Mouse (Mus musculus) liver, adult (tissue): Measurements from ENCODE around the gene Twnk.

Experiments used
- GATA4 ChIP-seq: IDR thresholded peaks from 2 replicates; pipeline ENCODE4 v1.6.1; 2014; ENCODE audit warnings: mild to moderate bottlenecking, low read length; ENCODE audit not compliant: insufficient replicate concordance

The Twnk gene

GRCm38 (mm10) chr19:44989567-44990495 is 15.6 kb upstream of the Twnk start:
- no peak for TF ChIP-seq GATA4

- TF ChIP-seq GATA4 = no peak
Observed at GRCm38 (mm10) chr19:44991031-44991430, 14.4 kb upstream of the Twnk start.

- TF ChIP-seq GATA4 = no peak
Observed at GRCm38 (mm10) chr19:44992246-44992645, 13.2 kb upstream of the Twnk start.

GRCm38 (mm10) chr19:44992712-44993111 is 12.8 kb upstream of the Twnk start:
- no peak for TF ChIP-seq GATA4

DNA sequence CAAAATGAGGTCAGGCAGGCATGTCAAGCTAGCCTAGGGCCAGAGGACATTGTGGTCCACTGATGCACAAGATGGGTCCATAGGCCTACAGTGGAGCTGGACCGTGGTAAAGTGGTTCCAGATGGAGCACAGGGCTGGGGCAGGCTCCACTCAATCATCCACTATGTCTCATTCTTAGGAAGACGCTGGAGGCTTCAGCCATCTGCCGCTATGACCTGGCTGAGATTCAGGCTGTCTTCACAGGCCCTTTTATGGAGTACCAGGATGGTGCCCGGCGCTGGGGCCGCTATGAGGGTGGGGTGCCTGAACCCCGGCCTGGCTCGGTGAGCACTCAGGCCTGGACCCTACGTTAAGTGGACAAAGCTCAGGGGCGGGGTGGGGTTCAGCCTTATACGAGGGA is 7.7 kb upstream of the Twnk start:
- no peak for TF ChIP-seq GATA4

DNA sequence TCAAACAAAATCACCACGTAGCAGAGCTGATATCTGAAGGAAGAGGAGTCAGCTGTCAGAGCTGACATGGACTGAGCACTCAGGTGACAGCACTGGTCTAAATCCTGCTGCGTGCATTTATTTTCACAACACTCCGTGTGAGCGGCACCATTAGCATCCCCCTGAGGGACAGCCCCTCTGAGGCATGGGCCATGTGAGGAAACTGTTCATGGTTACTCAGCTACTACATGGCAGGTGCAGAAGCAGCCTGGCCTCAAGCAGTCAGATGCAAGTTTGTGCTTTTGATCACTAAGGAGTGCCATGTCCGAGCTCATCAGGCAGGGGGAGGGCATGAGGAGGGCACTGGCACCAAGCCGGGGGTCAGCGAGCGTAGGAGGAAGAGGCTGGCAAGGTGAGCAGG is 5.8 kb upstream of the Twnk start:
- TF ChIP-seq GATA4 = no peak

DNA sequence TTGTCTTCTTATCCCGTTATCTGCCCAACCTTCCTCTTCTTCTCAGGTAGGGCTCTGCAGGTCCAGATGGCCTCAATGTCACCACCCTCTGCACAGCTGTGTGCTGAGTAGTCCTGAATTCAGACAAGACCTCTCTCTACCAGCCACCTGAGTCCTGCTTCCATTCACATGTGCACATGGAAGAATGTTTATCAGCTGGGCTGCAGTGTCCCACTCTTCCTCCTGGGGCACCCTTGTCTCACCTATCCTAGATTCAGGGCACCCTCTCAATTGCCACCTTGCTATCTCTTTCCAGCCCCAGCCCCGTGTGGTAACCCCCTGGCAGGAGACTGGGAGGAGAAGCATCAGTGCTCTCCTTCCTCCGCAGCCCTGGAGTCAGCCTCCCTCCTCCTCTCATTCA is 3.2 kb upstream of the Twnk start:
- no peak for TF ChIP-seq GATA4

- TF ChIP-seq GATA4 = no peak
Observed at GRCm38 (mm10) chr19:45003740-45004516, 1.5 kb upstream of the Twnk start.

DNA sequence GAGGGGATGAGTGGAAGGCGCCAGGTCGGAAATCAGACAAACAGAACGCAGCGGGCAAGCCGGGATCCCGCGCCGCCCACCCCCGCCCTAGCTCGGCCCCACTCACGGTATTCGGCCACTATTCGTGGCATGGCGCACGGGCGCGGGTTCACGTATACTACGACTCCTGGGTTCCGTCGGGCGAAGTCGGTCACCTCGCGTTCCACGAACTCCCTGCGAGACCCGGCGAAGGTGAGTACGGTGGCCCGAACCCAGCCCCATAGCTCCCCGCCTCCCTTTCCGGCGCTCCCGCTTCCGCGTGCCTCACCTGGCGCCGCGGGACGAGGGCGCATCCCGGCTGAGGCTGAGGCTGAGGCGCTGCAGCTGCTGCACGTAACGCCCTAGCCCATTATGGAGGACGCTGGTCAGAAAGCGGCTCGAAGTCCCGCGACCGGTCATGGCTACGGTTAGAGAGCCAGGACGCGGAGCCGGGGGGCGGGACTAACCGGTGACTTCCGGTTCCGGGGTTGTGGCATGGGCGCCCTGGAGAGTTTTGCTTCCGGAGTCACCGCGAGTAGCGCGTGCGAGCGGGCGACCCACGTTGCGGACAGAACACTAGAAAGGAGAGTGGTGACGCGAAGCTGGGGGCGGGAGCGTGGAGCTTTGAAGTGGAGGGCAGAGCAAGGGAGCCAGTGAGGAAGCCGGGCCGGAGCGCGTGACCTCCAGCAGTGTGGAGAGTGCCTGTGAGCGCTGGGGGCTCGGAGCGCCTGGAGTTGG is 672 bp downstream of the Twnk start, which contains the start of gene Mrpl43:
TSS of gene Mrpl43 (minus strand) at position 486 of the 756 bp plus-strand sequence.
- no peak for TF ChIP-seq GATA4

GRCm38 (mm10) chr19:45007021-45007420 is 1.6 kb downstream of the Twnk start:
- no peak for TF ChIP-seq GATA4

DNA sequence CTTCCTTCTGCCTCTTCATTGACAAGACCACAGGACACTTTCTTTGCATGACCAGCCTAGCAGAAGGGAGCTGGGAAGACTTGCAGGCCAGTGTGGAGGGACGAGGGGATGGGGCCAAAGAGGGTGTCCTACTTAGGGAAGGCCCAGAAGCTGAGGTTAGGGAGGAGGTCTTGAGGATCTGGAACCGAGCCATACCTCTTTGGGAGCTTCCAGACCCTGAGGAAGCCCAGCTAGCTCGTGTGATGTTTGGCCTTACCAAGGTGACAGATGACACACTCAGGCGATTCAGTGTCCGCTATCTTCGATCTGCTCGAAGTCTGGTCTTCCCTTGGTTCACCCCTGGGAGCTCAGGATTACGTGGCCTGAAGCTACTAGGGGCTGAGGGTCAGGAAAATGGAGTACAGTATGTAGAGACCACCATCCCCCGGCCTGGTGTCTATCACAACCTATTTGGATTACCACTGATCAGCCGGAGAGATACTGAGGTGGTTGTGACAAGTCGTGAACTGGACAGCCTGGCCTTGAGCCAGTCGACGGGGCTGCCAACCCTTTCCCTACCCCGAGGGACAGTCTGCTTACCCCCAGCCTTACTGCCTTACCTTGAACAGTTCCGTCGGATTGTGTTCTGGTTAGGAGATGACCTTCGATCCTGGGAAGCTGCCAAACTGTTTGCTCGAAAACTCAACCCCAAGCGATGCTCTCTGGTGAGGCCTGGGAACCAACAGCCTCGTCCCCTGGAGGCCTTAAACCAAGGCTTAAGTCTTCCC is 2.1 kb downstream of the Twnk start:
- no peak for TF ChIP-seq GATA4

GRCm38 (mm10) chr19:45010646-45011045 is 5.2 kb downstream of the Twnk start:
- TF ChIP-seq GATA4 = no peak

DNA sequence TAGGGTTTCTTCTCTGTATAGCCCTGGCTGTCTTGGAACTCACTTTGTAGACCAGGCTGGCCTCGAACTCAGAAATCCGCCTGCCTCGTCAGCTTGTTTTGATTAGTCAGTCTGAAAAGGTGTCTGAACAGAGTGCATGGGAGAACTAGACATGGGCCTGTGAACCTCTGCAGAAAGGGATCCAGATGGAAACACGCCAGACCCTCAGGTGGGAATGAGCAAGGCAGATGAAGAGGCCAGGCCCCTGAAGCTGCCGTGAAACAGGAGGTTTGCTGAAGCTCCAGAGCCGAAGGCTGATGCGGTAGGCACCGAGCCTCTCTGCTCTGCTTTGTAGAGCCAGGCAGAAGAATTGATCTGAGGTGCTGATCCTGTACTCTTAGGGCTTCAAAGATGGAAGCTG is 6.8 kb downstream of the Twnk start:
- no peak for TF ChIP-seq GATA4

DNA sequence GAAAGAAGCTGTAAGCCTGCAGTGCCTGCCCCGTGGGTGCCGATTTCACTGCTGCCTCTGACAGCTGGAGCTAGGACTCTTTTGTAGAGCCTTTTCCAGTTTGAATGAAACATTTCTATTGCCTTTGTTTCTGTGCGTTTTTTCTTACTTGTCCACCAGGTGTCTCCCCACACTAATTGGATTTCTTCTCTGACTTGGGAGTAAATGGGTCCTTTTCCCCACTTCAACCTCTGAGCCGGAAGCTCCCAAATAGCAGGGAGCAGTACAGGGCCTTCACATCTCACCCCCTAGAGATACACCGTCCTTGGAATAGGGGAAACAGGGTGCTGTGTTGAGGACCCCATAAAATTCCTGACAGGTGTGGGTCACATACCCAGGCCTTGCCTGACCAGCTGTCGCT is 7.2 kb downstream of the Twnk start:
- no peak for TF ChIP-seq GATA4
